Comparison of ENCODE assay signal across 10 mouse cellular contexts in genomic region chr12:72973161-72973560, GRCm38 (mm10). TPM values are rescaled to one million over a fixed set of nuclear protein-coding genes. Genes with fewer than 3 reads are reported as not detected.
DNase-seq lines count a peak whose midpoint lies in the region; ATAC-seq and TF ChIP-seq lines count a peak whose summit lies in the region.
"Had no signal": no experiment of that assay in that cellular context is flagged by ENCODE, and none has a peak within 500 bp of the region (broad histone marks: within the 10 kb centered on the region; RNA-seq: fewer than 3 reads in every experiment).

No protein-coding gene starts in this region.

- H3K4me3 ChIP-seq in kidney, embryonic 14.5 days (ENCODE audit: low read length), result no peak overlapping the region
- H3K4me3 ChIP-seq in limb, embryonic 14.5 days (replicated peaks; ENCODE audit: low read length), result no peak overlapping the region
- H3K4me3 ChIP-seq: heart, embryonic 13.5 days; neural tube, embryonic 12.5 days had no signal

- no peak overlapping the region for H3K27ac ChIP-seq in kidney, embryonic 14.5 days (ENCODE audit: low read depth, low read length)
- H3K27ac ChIP-seq in limb, embryonic 14.5 days (replicated peaks; ENCODE audit: low read depth, low read length), result no peak overlapping the region
- H3K27ac ChIP-seq: heart, embryonic 13.5 days; neural tube, embryonic 12.5 days had no signal

- 0 out of 2 replicates have a peak, but pooled peaks have one; percentile 52 for ATAC-seq in kidney, embryonic 14.5 days (ENCODE audit: low FRiP score, low TSS enrichment)
- no peak for ATAC-seq in limb, embryonic 14.5 days (ENCODE audit: low FRiP score, low read depth)

- DNase-seq in adrenal gland, adult 2 months, result peak; percentile 27
- no peak for DNase-seq in adrenal gland, adult 8-10 months
- peak; percentile 38 for DNase-seq in ovary, postnatal 14 days (ENCODE audit: low spot score)
- no peak for DNase-seq in ovary, postnatal 36 days (ENCODE audit: low spot score)
- peak; percentile 72 to 78 for DNase-seq in cerebellum, postnatal 14 days
- DNase-seq in limb, embryonic 14.5 days (ENCODE audit: low spot score), result peak; percentile 85
- DNase-seq in splenic B cell, adult 2 months (ENCODE audit: low read depth, low spot score), result peak; percentile 45

- TF ChIP-seq POLR2A in limb, embryonic 14.5 days (IDR thresholded peaks at IDR 0.05; ENCODE audit: borderline replicate concordance, extremely low read depth, insufficient read depth, insufficient read length), result no peak

- H3K36me3 ChIP-seq in kidney, embryonic 14.5 days (ENCODE audit: control insufficient read depth, insufficient read depth, low read length), result no peaks in the 10 kb centered on the region
- H3K36me3 ChIP-seq in limb, embryonic 14.5 days (ENCODE audit: control insufficient read depth, insufficient read depth, low read length), result no peaks in the 10 kb centered on the region
- no peaks in the 10 kb centered on the region for H3K36me3 ChIP-seq in splenic B cell, adult 2 months (ENCODE audit: control insufficient read depth, insufficient read depth, low read length, poor library complexity, severe bottlenecking)
- H3K36me3 ChIP-seq: heart, embryonic 13.5 days; neural tube, embryonic 12.5 days had no signal

- H3K9me3 ChIP-seq in kidney, embryonic 14.5 days (ENCODE audit: control insufficient read depth, low read length), result no peaks in the 10 kb centered on the region
- H3K9me3 ChIP-seq in limb, embryonic 14.5 days (ENCODE audit: control insufficient read depth, low read length), result no peaks in the 10 kb centered on the region
- H3K9me3 ChIP-seq: heart, embryonic 13.5 days; neural tube, embryonic 12.5 days had no signal

- 9% methylated on average over 6 of the region's 6 CpGs for WGBS in kidney, embryonic 14.5 days
- 8% methylated on average over 6 of the region's 6 CpGs for WGBS in limb, embryonic 14.5 days

- H3K4me2 ChIP-seq in kidney, embryonic 14.5 days (replicated peaks; ENCODE audit: low read depth, low read length), result no peak overlapping the region
- no peak overlapping the region for H3K4me2 ChIP-seq in limb, embryonic 14.5 days (replicated peaks; ENCODE audit: low read depth, low read length, severe bottlenecking)
- H3K4me2 ChIP-seq: heart, embryonic 13.5 days; neural tube, embryonic 12.5 days had no signal

- no peaks in the 10 kb centered on the region for H3K4me1 ChIP-seq in kidney, embryonic 14.5 days (ENCODE audit: control insufficient read depth, insufficient read depth, low read length)
- H3K4me1 ChIP-seq in limb, embryonic 14.5 days (ENCODE audit: control insufficient read depth, insufficient read depth, low read length), result peaks cover 6% of the 10 kb centered on the region; the same call in 1 of the 2 replicates
- H3K4me1 ChIP-seq: neural tube, embryonic 12.5 days had no signal

- no peak overlapping the region for H3K9ac ChIP-seq in kidney, embryonic 14.5 days (ENCODE audit: low read depth, low read length)
- no peak overlapping the region for H3K9ac ChIP-seq in limb, embryonic 14.5 days (ENCODE audit: low read depth, low read length, severe bottlenecking)
- H3K9ac ChIP-seq: heart, embryonic 13.5 days; neural tube, embryonic 12.5 days had no signal

- no peaks in the 10 kb centered on the region for H3K27me3 ChIP-seq in kidney, embryonic 14.5 days (ENCODE audit: control insufficient read depth, insufficient read depth, low read length)
- H3K27me3 ChIP-seq in limb, embryonic 14.5 days (ENCODE audit: control insufficient read depth, insufficient read depth, low read length), result 0 out of 2 replicates have a peak, but pooled peaks cover 4% of the 10 kb centered on the region
- H3K27me3 ChIP-seq in splenic B cell, adult 2 months (ENCODE audit: control insufficient read depth, insufficient read depth, low read length, poor library complexity, severe bottlenecking), result no peaks in the 10 kb centered on the region; the same call in 1 of the 2 replicates

RNA-seq across cellular contexts. Expression of gene 4930447C04Rik, which starts 32.6 kb away (rescaled TPM):
- total RNA-seq in adrenal gland, adult 2 months (2021), result under 1 TPM; 0.52 to 0.58 TPM
- not detected in 2 replicates for polyA plus RNA-seq in adrenal gland, adult 2 months (2012; rRNA removed)
- total RNA-seq in adrenal gland, adult 8-10 months (2022), result under 1 TPM in 3 of 4 experiments, not detected in 1; 0.24 to 0.49 (median 0.28) TPM
- 1.5 and 2.3 TPM in 2 replicates for polyA plus RNA-seq in kidney, embryonic 14.5 days (2014; fragmentation: Nextera tagmentation; extraction: Ambion mirVana)
- 10.8 and 15.7 TPM in 2 replicates for polyA plus RNA-seq in limb, embryonic 14.5 days (2012; rRNA removed)
- 3.2 TPM in 2 replicates for polyA plus RNA-seq in limb, embryonic 14.5 days (2014; fragmentation: Nextera tagmentation; extraction: Ambion mirVana)

RNA-seq across cellular contexts. Expression of gene Six6, which starts 33.5 kb away (rescaled TPM):
- not detected for total RNA-seq in adrenal gland, adult 2 months (2021)
- polyA plus RNA-seq in adrenal gland, adult 2 months (2012; rRNA removed), result not detected in 2 replicates
- total RNA-seq in adrenal gland, adult 8-10 months (2022), result not detected
- polyA plus RNA-seq in kidney, embryonic 14.5 days (2014; fragmentation: Nextera tagmentation; extraction: Ambion mirVana), result not detected in 2 replicates
- polyA plus RNA-seq in limb, embryonic 14.5 days (2012; rRNA removed), result not detected in 2 replicates
- not detected in 2 replicates for polyA plus RNA-seq in limb, embryonic 14.5 days (2014; fragmentation: Nextera tagmentation; extraction: Ambion mirVana)
- polyA plus RNA-seq: heart, embryonic 13.5 days; neural tube, embryonic 12.5 days had no signal

Comparison
In these comparisons a context has a peak if more than half of its experiments do, and no peak if none do; other contexts are left out.
1. DNase-seq: peak in adrenal gland, adult 2 months (single experiment), ovary, postnatal 14 days (single experiment), cerebellum, postnatal 14 days (2 of 2), limb, embryonic 14.5 days (single experiment) and splenic B cell, adult 2 months (single experiment); none in adrenal gland, adult 8-10 months (single experiment) and ovary, postnatal 36 days (single experiment).